Mouse (Mus musculus) brain, adult 10 weeks (tissue): Measurements from ENCODE around the gene Olfr318. TPM values are rescaled to one million over a fixed set of nuclear protein-coding genes. Genes with fewer than 3 reads are reported as not detected.

Experiments
- polyA plus RNA-seq: library from polyadenylated mRNA; stranded (reverse); fragments of 350-450 nt; fragmentation: Illumina TruSeq; extraction: RNeasy Lipid Tissue Mini Kit (QIAGEN cat#74804); gene quantifications from one replicate; pipeline ENCODE4 v1.2.3, GENCODE M21; 2015; ENCODE audit warnings: low read depth, low replicate concordance

The Olfr318 gene
- polyA plus RNA-seq = not detected

DNA sequence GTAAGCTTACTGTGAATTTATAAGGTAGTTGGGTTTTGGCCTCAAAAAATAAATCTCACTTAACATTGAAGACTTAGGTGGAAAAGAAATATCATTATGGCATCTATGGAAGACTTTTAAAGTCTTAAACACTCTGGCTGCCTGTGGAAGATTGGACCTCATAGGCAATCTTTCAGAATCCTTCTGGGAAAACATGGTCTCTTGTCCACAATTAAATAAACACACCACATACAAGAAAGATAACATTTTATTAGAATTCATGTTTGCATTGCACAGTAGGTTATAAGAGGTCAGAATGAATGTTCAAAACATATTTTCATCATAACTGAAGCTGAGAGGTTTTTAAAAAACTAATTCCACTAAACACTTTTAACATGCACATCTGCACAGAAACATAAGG lies at the start of gene Olfr318:
TSS of gene Olfr318 (minus strand) at position 101 of the 400 bp plus-strand sequence.

DNA sequence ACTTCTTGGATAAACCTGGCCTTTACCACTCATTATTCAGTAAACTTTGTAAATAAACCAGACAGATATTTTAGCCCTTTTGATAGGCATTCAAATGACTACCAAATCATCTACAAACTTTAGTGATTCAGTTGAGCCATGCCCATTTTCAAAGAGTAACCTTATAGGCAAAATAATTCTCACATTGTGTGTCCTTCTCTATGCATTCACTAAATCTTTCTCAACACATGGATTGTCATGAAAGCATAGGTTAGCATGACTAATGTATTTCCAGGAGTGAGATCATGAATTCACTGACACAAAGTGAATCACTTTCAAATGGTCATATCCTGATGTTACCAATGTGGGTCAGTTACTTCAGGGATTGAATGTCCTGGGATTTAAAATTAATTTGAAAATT lies 49.1 kb upstream of the Olfr318 start, which contains the start of gene Olfr315:
TSS of gene Olfr315 (plus strand) at position 301 of the 400 bp plus-strand sequence.

DNA sequence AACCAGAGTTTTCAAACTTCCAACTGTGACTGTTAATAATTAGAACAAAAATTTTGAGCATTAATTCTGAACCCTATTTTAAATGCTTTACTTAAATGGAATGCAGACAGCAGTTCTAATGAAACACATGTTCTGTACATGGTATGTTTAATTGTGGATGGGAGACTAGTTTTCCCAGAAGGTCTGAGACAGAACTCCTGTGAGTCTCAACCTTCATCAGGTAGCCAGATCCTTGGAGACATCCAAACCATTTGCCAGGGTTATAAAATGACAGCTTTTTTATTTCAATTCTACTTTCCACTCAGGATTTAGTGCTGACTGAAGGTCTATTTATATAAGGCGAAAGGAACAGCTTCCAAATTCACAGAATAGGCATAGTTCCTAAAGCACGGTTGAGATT lies 28.6 kb upstream of the Olfr318 start, which contains the start of gene Olfr316:
TSS of gene Olfr316 (plus strand) at position 301 of the 400 bp plus-strand sequence.

DNA sequence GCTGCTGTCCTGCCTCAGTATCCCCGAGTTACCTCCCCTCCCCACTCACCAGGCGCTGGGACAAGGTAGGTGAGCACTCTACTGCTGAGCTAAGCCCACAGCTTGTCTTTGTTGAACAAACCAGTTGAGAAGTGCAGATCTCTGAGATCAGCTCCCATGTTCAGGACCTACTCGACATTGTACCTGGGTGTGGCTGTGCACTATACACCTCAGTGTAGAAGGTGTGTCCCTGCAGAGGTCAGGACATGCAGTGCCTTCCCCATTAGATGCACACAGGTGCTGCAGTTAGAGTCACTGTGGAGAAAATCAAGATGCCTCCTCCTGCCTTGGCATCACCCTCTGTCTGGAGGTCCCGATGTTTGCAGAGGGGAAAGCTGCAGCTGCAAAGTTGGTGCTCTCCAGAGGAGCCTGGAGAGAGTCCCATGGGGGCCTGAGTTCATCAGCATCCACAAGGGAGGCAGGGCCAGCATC lies 15.0 kb upstream of the Olfr318 start, which contains the start of gene Olfr317:
TSS of gene Olfr317 (minus strand) at position 421 of the 471 bp plus-strand sequence.

DNA sequence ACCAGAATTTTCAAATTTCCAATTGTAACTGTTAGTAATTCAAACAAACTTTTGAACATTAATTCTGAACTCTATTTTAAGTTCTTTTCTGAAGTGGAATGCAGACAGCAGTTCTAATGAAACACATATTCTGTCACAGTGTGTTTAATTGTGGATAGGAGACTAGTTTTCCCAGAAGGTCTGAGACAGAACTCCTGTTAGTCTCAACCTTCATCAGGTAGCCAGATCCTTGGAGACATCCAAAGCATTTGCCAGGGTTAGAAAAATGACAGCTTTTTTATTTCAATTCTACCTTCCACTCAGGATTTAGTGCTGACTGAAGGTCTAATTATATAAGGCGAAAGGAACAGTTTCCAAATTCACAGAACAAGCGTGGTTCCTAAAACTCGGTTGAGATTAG lies 25.0 kb downstream of the Olfr318 start, which contains the start of gene Olfr319:
TSS of gene Olfr319 (plus strand) at position 301 of the 400 bp plus-strand sequence.

DNA sequence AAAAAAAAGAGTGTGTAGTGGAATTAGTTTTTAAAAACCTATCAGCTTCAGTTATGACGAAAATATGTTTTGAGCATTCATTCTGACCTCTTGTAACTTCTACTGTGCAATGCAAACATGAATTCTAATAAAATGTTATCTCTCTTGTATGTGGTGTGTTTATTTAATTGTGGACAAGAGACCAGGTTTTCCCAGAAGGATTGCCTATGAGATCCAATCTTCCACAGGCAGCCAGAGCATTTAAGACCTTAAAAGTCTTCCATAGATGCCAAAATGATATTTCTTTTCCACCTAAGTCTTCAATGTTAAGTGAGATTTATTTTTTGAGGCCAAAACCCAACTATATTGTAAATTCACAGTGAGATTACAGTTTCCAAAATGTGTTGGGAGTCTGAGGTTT lies 43.0 kb downstream of the Olfr318 start, which contains the start of gene Olfr320:
TSS of gene Olfr320 (plus strand) at position 301 of the 400 bp plus-strand sequence.

Other genes with a start within 250 kb of the Olfr318 start
- gene Olfr332, start 231.5 kb downstream of the Olfr318 start, polyA plus RNA-seq = not detected
- not detected for gene Olfr331, start 221.4 kb downstream of the Olfr318 start, polyA plus RNA-seq
- gene Olfr330, start 189.2 kb downstream of the Olfr318 start, polyA plus RNA-seq = not detected
- gene Olfr329-ps, start 177.6 kb downstream of the Olfr318 start, polyA plus RNA-seq = not detected
- not detected for gene Olfr328, start 168.4 kb downstream of the Olfr318 start, polyA plus RNA-seq
- gene Olfr224, start 153.5 kb downstream of the Olfr318 start, polyA plus RNA-seq = not detected
- not detected for gene Olfr325, start 146.3 kb downstream of the Olfr318 start, polyA plus RNA-seq
- gene Olfr324, start 128.9 kb downstream of the Olfr318 start, polyA plus RNA-seq = not detected
- not detected for gene 2210407C18Rik, start 107.9 kb downstream of the Olfr318 start, polyA plus RNA-seq
- not detected for gene Olfr323, start 93.5 kb downstream of the Olfr318 start, polyA plus RNA-seq
- not detected for gene Trim58, start 83.5 kb downstream of the Olfr318 start, polyA plus RNA-seq
- gene Olfr322, start 65.2 kb downstream of the Olfr318 start, polyA plus RNA-seq = not detected
- not detected for gene Olfr320, start 42.9 kb downstream of the Olfr318 start, polyA plus RNA-seq
- gene Olfr319, start 24.9 kb downstream of the Olfr318 start, polyA plus RNA-seq = not detected
- not detected for gene Olfr317, start 15.2 kb upstream of the Olfr318 start, polyA plus RNA-seq
- gene Olfr316, start 28.7 kb upstream of the Olfr318 start, polyA plus RNA-seq = 1.3 TPM
- gene Olfr315, start 49.2 kb upstream of the Olfr318 start, polyA plus RNA-seq = not detected
- not detected for gene Olfr314, start 58.9 kb upstream of the Olfr318 start, polyA plus RNA-seq
- 10.0 TPM for gene Fam183b, start 77.9 kb upstream of the Olfr318 start, polyA plus RNA-seq
- not detected for gene Olfr313, start 91.0 kb upstream of the Olfr318 start, polyA plus RNA-seq
- not detected for gene Olfr312, start 105.2 kb upstream of the Olfr318 start, polyA plus RNA-seq
- not detected for gene Olfr311, start 115.2 kb upstream of the Olfr318 start, polyA plus RNA-seq
- 18.0 TPM for gene Gm12258, start 123.1 kb upstream of the Olfr318 start, polyA plus RNA-seq
- gene 2810021J22Rik, start 143.2 kb upstream of the Olfr318 start, polyA plus RNA-seq = 7.1 TPM
- 5.3 TPM for gene Zfp39, start 180.2 kb upstream of the Olfr318 start, polyA plus RNA-seq
- not detected for gene Btnl10, start 193.9 kb upstream of the Olfr318 start, polyA plus RNA-seq
- 331 TPM for gene Rnf187, start 214.9 kb upstream of the Olfr318 start, polyA plus RNA-seq
- gene Hist3h2ba, start 224.9 kb upstream of the Olfr318 start, polyA plus RNA-seq = 67.2 TPM
- gene Hist3h2a, start 230.7 kb upstream of the Olfr318 start, polyA plus RNA-seq = 33.6 TPM
- gene Trim17, start 230.7 kb upstream of the Olfr318 start, polyA plus RNA-seq = 5.9 TPM